In genomic region chr1:134700151-134700550, GRCm38 (mm10) we compare ENCODE assay signal across 20 mouse cellular contexts. TPM values are rescaled to one million over a fixed set of nuclear protein-coding genes. Genes with fewer than 3 reads are reported as not detected.
DNase-seq lines count a peak whose midpoint lies in the region; ATAC-seq lines count a peak whose summit lies in the region.
"Had no signal": no experiment of that assay in that cellular context is flagged by ENCODE, and none has a peak within 500 bp of the region (broad histone marks: within the 10 kb centered on the region; RNA-seq: fewer than 3 reads in every experiment).

No protein-coding gene starts in this region.

- peak; percentile 22 for DNase-seq in cerebellum, adult 11 months
- no peak for DNase-seq in kidney, adult 11 months
- DNase-seq in kidney, adult 9 months = no peak
- DNase-seq: adrenal gland, postnatal 10 days; heart, adult 18-20 months; thymus, postnatal 36 days had no signal

- no peak overlapping the region for H3K9ac ChIP-seq in kidney, embryonic 15.5 days
- H3K9ac ChIP-seq in forebrain, embryonic 13.5 days = no peak overlapping the region
- no peak overlapping the region for H3K9ac ChIP-seq in hindbrain, embryonic 16.5 days (ENCODE audit: low read depth, low read length)
- no peak overlapping the region for H3K9ac ChIP-seq in neural tube, embryonic 15.5 days (replicated peaks)
- H3K9ac ChIP-seq: heart, embryonic 13.5 days; intestine, embryonic 15.5 days; limb, embryonic 15.5 days; liver, embryonic 15.5 days; midbrain, embryonic 12.5 days; neural tube, embryonic 13.5 days had no signal

- no peaks in the 10 kb centered on the region for H3K36me3 ChIP-seq in kidney, embryonic 15.5 days
- H3K36me3 ChIP-seq in forebrain, embryonic 13.5 days (ENCODE audit: poor library complexity, severe bottlenecking) = no peaks in the 10 kb centered on the region
- H3K36me3 ChIP-seq in hindbrain, embryonic 16.5 days (ENCODE audit: control insufficient read depth, insufficient read depth, low read length) = no peaks in the 10 kb centered on the region
- no peaks in the 10 kb centered on the region for H3K36me3 ChIP-seq in neural tube, embryonic 15.5 days
- H3K36me3 ChIP-seq: heart, embryonic 13.5 days; intestine, embryonic 15.5 days; limb, embryonic 15.5 days; liver, embryonic 15.5 days; midbrain, embryonic 12.5 days; neural tube, embryonic 13.5 days had no signal

- WGBS in kidney, embryonic 15.5 days = 54% methylated on average over 2 of the region's 2 CpGs
- 25% methylated on average over 2 of the region's 2 CpGs for WGBS in forebrain, embryonic 13.5 days
- WGBS in hindbrain, embryonic 16.5 days = 35% methylated on average over 2 of the region's 2 CpGs
- WGBS in neural tube, embryonic 15.5 days = 27% methylated on average over 2 of the region's 2 CpGs

- 0 out of 2 replicates have a peak overlapping the region, but pooled peaks have one; percentile 4 for H3K27ac ChIP-seq in kidney, embryonic 15.5 days
- peak overlapping the region; percentile 36; the same call in 1 of the 2 replicates for H3K27ac ChIP-seq in forebrain, embryonic 13.5 days
- H3K27ac ChIP-seq in hindbrain, embryonic 16.5 days (ENCODE audit: low read depth, low read length) = peak overlapping the region; percentile 36; the same call in 1 of the 2 replicates
- no peak overlapping the region; the same call in 1 of the 2 replicates for H3K27ac ChIP-seq in neural tube, embryonic 15.5 days (replicated peaks)
- H3K27ac ChIP-seq: heart, embryonic 13.5 days; intestine, embryonic 15.5 days; kidney, postnatal 0 days; limb, embryonic 15.5 days; liver, embryonic 15.5 days; macrophage; midbrain, embryonic 12.5 days; neural tube, embryonic 13.5 days had no signal

- no peak overlapping the region for H3K4me3 ChIP-seq in kidney, embryonic 15.5 days (replicated peaks)
- H3K4me3 ChIP-seq in forebrain, embryonic 13.5 days = no peak overlapping the region
- H3K4me3 ChIP-seq in hindbrain, embryonic 16.5 days (ENCODE audit: low read length) = no peak overlapping the region
- H3K4me3 ChIP-seq in neural tube, embryonic 15.5 days (replicated peaks) = no peak overlapping the region
- H3K4me3 ChIP-seq: heart, embryonic 13.5 days; intestine, embryonic 15.5 days; limb, embryonic 15.5 days; liver, embryonic 15.5 days; midbrain, embryonic 12.5 days; neural tube, embryonic 13.5 days had no signal

- no peaks in the 10 kb centered on the region for H3K9me3 ChIP-seq in kidney, embryonic 15.5 days (replicated peaks)
- H3K9me3 ChIP-seq in forebrain, embryonic 13.5 days (replicated peaks) = no peaks in the 10 kb centered on the region
- no peaks in the 10 kb centered on the region for H3K9me3 ChIP-seq in hindbrain, embryonic 16.5 days (ENCODE audit: control insufficient read depth, low read length)
- no peaks in the 10 kb centered on the region for H3K9me3 ChIP-seq in neural tube, embryonic 15.5 days (replicated peaks)
- H3K9me3 ChIP-seq: heart, embryonic 13.5 days; intestine, embryonic 15.5 days; limb, embryonic 15.5 days; liver, embryonic 15.5 days; midbrain, embryonic 12.5 days; neural tube, embryonic 13.5 days had no signal

- ATAC-seq in cerebellum, adult (ENCODE audit: insufficient number of reproducible peaks, low FRiP score, low TSS enrichment) = no peak
- ATAC-seq in kidney, embryonic 15.5 days (replicated peaks; ENCODE audit: low FRiP score) = no peak
- ATAC-seq in forebrain, embryonic 13.5 days = peak; percentile 36; the same call in 1 of the 2 replicates
- ATAC-seq in hindbrain, embryonic 16.5 days = no peak
- ATAC-seq in neural tube, embryonic 15.5 days (ENCODE audit: low FRiP score) = no peak
- ATAC-seq: intestine, embryonic 15.5 days; Patski had no signal

- no peaks in the 10 kb centered on the region for H3K27me3 ChIP-seq in kidney, embryonic 15.5 days
- peaks cover 8% of the 10 kb centered on the region for H3K27me3 ChIP-seq in forebrain, embryonic 13.5 days
- H3K27me3 ChIP-seq in hindbrain, embryonic 16.5 days (replicated peaks; ENCODE audit: control insufficient read depth, insufficient read depth, low read length) = no peaks in the 10 kb centered on the region
- H3K27me3 ChIP-seq in neural tube, embryonic 15.5 days (replicated peaks) = no peaks in the 10 kb centered on the region; the same call in 1 of the 2 replicates
- H3K27me3 ChIP-seq: intestine, embryonic 15.5 days; Patski had no signal

- peaks cover 17% of the 10 kb centered on the region for H3K4me1 ChIP-seq in kidney, embryonic 15.5 days
- H3K4me1 ChIP-seq in forebrain, embryonic 13.5 days = peaks cover 24% of the 10 kb centered on the region
- H3K4me1 ChIP-seq in hindbrain, embryonic 16.5 days (ENCODE audit: control insufficient read depth, insufficient read depth, low read depth, low read length) = peaks cover 7% of the 10 kb centered on the region
- peaks cover 17% of the 10 kb centered on the region for H3K4me1 ChIP-seq in neural tube, embryonic 15.5 days

- no peak overlapping the region for H3K4me2 ChIP-seq in kidney, embryonic 15.5 days
- no peak overlapping the region for H3K4me2 ChIP-seq in forebrain, embryonic 13.5 days
- H3K4me2 ChIP-seq in hindbrain, embryonic 16.5 days (ENCODE audit: low read length) = no peak overlapping the region
- no peak overlapping the region for H3K4me2 ChIP-seq in neural tube, embryonic 15.5 days
- H3K4me2 ChIP-seq: heart, embryonic 13.5 days; intestine, embryonic 15.5 days; limb, embryonic 15.5 days; liver, embryonic 15.5 days; midbrain, embryonic 12.5 days; neural tube, embryonic 13.5 days had no signal

RNA-seq across cellular contexts. Expression of gene Syt2, which starts 53.7 kb away (rescaled TPM):
- polyA plus RNA-seq in kidney, embryonic 15.5 days (2015; fragmentation: Nextera tagmentation; extraction: Ambion mirVana) = 0.78 and 1.5 TPM in 2 replicates
- 1.1 TPM in 2 replicates for polyA plus RNA-seq in forebrain, embryonic 13.5 days (2015; fragmentation: Nextera tagmentation; extraction: Ambion mirVana)
- 11.9 and 14.9 TPM in 2 replicates for polyA plus RNA-seq in hindbrain, embryonic 16.5 days (2015; fragmentation: Nextera tagmentation; extraction: Ambion mirVana)
- polyA plus RNA-seq in neural tube, embryonic 15.5 days (2015; fragmentation: Nextera tagmentation; extraction: Ambion mirVana) = 20.4 and 23.4 TPM in 2 replicates
- polyA plus RNA-seq: macrophage had no signal
